Mouse (Mus musculus) naive thymus-derived CD4-positive, alpha-beta T cell, adult 2 months (primary cell): Measurements from ENCODE around the gene Ttc30a2.

ENCODE experiments used
- DNase-seq: peaks from one replicate; pipeline ENCODE4 v3.0.0-alpha.2; 2011; ENCODE audit warnings: low read depth

Gene Ttc30a2

DNA sequence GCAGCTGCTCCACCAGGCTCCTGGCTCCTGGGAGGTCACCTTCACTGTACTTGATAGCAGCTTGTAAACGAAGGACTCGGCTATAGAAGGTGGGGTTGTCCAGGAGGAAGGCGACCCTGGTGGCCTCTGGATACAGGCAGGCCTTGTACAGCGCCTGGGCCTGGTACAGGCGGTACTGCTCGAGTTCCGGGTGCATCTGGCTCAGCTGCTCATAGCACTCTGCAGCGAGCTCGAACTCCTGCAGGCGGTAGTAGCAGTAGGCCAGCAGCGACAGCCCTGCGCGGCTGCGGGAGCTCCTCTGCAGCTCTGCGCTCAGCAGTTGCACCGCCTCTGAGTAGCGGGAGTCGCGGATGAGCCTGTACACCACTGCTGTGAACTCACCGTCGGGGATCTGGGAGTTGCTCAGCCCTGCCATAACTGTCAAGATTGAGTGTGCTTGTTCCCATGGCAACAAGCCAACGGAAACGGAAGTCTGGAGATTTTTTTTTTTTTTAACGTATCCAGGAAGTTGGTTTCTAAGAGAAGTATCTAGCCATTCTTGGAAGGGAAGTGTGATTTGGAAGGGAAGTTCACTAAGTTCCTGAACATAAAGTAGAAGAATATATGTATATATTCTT, at the start of gene Ttc30a2:
TSS of gene Ttc30a2 (minus strand) at position 419 of the 617 bp plus-strand sequence.
- peak; percentile 30 for DNase-seq

- no peak for DNase-seq
Observed at GRCm38 (mm10) chr2:76016890-76017289, 38.9 kb upstream of the Ttc30a2 start.

DNA sequence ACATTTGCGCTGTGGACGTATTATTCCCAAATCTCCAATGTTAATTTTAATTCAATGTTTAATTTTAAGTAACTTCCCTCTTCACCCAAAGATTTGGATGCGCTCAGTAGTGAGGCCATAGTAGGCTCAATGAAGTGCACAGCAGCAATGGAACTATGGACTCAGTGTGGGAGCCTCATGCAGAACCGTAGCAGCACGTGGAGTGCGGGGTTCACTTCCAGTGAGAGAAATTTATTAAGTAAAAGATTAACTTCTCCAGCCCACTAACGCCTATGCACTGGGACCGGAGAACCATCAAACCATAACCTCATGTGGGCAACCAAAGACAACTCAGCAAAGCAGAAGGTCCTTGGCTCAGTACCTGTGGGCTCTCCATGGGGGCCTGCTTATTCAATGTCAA, 38.2 kb upstream of the Ttc30a2 start:
- no peak for DNase-seq

DNA sequence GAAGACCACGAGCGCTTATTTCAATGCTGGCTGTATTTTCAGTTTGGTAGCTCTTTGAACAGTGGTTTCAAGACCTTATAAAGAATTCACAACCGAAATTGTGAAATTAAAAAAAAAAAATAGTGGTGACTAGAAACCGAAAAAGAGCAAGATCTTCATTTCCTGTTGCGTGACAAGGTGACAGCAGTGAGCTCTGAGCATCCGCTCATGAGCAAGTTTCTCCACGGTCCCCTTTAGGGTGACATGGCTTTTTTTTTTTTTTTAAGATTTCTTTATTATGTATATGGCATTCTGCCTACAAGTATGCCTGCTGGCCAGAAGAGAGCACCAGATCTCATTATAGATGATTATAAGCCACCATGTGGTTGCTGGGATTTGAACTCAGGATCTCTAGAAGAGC, 37.5 kb upstream of the Ttc30a2 start:
- DNase-seq = no peak

- DNase-seq = no peak
Observed at GRCm38 (mm10) chr2:76014659-76015058, 36.7 kb upstream of the Ttc30a2 start.

GRCm38 (mm10) chr2:76006194-76006593, 28.2 kb upstream of the Ttc30a2 start:
- DNase-seq = no peak

DNA sequence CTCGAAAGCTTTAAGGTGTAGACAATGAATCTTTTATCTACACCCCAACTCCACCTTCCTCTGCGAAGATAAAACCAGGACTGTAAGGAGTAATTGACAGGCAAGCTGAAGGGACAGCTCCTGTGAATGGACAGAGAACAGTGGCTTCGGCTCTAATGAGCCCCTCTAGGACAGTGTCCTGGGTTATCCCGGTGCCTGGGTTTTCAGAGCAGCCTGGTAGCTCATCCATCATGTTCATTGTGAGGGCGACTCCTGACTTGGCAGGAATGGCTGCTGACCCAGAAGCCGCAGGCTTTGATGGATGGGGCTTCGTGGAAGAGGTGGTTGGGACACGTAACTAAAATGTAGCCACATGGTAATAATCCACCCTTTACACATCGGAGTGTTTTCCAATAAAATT, 24.9 kb upstream of the Ttc30a2 start:
- no peak for DNase-seq

DNA sequence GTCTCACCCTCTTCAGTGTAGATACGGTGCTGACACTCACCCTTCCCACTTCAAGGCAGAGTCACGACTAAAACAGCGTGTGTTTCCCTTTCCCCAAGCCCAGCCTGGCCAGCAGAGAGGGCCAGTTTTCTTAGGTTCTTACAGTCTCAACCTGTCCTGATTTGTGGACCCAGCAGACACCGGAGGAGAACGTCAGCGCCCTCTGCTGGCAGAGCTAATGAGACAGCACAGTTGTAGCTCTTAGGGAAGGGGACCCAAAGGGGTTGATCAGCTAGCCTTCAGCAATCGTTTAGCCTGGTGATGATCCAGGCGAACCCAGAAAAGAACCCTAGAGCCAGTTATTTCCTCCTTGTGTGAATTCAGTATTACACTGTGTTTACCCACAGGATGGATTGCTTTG, 23.4 kb upstream of the Ttc30a2 start:
- DNase-seq = peak; percentile 74

- no peak for DNase-seq
Observed at GRCm38 (mm10) chr2:75999636-76000035, 21.7 kb upstream of the Ttc30a2 start.

DNA sequence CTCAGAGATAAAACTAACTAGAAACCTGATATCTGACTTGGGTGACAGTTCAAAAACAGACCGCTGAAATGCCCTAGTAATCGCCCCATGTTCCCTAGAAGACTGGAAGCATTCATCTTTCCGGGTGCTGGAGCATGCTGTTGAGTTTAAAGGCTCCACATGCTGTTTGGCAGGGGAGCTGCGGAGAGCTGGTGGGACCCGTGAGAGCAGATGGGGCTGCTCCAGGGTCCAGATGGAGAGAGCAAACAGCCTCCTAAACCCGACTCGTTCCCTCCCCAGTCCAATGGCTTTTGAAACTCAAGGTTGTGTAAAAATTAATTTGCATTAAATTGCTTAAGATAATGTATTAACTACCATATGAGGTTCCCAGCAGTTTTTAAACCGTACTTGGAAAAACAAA, 20.7 kb upstream of the Ttc30a2 start:
- DNase-seq = no peak

GRCm38 (mm10) chr2:75997726-75998125, 19.8 kb upstream of the Ttc30a2 start:
- no peak for DNase-seq

DNA sequence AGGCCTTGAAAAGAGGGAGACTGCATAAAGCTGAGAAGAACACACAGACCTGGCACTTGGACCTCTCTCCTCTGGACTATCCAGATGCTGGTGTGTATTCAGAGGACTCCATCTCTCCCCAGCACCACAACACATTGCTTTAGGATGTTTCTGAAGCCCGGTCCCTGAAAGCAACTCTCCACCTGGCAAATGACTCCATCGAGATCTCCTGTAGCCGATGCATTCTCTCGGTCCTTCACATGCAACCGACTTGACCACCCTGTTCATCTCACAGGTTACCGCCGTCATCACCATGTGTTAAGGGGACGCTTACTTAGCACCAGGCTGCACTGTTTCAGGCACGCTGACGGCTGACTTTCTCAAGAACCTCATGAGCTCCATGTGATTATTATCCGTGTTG, 16.9 kb upstream of the Ttc30a2 start:
- DNase-seq = no peak

GRCm38 (mm10) chr2:75991581-75992205, 13.7 kb upstream of the Ttc30a2 start:
- no peak for DNase-seq

- DNase-seq = peak; percentile 79
Observed at GRCm38 (mm10) chr2:75990885-75991539, 13.0 kb upstream of the Ttc30a2 start.

DNA sequence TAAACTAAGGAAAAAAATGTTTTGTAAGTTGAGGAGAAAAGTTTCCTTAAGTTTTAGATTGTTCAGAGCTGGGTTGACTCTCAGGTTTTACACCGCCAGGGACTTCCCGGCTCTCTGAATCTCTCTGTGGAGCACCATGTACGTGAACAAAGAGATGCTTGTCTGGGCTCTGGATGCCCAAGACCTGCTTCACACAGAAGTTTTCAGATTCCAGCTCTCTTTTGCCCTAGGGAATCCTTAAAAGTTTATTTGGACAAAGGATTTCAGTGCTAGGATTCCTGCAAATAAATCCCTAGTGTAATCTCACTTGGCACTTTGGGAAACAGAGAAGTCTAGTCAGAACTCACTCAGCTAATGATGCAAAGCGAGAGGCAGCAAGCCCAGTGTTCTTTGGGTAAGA, 11.7 kb upstream of the Ttc30a2 start:
- no peak for DNase-seq

- no peak for DNase-seq
Observed at GRCm38 (mm10) chr2:75988779-75989363, 10.9 kb upstream of the Ttc30a2 start.

DNA sequence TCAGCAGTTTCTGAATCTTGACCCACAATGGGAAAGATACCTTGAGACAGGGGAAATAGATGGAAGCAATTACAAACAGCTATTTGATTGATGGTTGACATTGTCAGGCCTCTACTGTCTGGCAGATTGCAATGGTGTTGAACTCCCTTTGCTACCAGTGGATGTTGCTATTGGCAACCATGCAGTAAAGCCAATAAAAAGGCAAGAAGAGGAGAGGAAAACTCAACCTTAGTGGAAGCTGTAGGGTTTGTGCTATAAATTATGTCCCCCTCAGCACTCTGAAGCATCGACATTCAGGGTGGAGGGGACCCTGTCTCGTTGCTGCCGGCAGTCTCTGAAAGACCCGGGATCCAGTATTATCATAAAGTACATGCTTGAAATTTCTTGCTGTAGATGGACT, 10.4 kb upstream of the Ttc30a2 start:
- no peak for DNase-seq

DNA sequence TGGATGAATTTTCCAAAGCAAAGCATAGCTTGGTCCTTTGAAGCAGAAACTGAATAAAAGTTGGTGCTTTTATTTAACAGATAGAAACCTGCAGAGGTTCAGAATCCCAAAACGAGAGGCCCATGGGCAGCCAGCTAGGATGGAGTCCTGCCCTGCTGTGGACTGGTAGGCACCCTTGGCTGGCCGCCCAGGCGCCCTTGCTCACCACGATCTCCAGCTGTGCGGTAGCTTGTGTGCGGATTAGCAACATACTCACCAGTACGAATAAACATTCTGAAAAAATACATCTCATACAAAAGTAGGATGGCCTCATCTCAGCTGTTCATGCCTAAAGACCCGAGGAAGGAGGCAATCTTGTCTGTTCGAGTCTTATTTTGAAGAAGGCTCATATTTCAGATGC, 9.8 kb upstream of the Ttc30a2 start:
- DNase-seq = no peak

DNA sequence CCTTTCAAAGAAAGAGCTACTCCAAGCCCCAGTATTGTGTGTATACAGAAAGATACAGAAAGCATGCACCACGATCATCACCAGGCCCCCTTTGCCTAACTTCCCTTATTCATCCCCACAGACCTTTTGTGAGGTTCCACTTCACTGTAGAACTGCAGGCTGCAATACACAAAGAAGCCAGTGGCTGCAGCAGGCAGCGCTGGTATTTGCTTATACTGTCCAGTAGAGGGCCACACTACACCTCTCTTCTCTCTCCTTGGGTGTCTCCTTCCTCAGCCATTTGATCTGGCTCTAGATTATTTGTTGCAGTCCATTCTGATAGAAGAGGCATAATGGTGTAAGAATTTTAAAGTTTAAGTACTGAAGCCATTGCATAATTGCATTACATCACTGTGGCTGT, 7.2 kb upstream of the Ttc30a2 start:
- peak; percentile 74 for DNase-seq

- no peak for DNase-seq
Observed at GRCm38 (mm10) chr2:75983847-75984246, 5.9 kb upstream of the Ttc30a2 start.

DNA sequence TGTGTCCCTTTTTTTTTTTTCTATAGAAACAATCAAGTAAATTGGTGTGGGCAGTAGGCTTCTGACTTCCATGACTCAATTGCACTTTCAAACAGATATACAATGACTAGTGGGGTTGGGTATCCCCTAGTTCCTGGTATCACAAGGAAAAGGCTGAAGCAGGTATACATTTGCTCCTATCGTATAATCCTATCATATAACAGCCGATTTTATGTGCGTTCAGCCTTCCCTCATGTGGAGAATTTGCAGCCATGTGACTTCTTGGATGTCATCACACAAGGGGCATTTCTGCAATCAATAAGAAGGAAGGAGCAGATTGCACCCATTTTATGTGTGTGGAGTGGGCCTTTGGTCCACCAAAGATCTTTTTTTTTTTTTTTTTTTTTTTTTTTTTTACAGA, 5.1 kb upstream of the Ttc30a2 start:
- no peak for DNase-seq

DNA sequence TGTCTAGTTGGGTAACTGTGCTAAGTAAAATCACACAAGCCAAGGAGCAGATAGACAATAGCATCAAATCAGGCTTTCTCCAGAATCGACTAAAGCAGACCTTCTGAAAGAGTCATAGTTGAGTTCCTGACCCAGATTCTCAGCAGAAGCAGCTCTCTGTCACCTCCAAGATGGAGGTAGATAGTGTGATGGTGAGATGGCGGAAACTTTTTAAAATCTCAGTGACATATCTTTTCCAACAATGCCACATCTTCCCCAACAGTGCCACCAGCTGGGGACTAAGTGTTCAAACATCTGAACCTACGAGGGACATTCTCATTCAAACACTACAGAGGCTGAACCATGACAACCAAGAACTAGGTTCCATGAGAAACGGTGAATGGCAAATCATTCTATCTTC, 4.7 kb upstream of the Ttc30a2 start:
- DNase-seq = no peak

DNA sequence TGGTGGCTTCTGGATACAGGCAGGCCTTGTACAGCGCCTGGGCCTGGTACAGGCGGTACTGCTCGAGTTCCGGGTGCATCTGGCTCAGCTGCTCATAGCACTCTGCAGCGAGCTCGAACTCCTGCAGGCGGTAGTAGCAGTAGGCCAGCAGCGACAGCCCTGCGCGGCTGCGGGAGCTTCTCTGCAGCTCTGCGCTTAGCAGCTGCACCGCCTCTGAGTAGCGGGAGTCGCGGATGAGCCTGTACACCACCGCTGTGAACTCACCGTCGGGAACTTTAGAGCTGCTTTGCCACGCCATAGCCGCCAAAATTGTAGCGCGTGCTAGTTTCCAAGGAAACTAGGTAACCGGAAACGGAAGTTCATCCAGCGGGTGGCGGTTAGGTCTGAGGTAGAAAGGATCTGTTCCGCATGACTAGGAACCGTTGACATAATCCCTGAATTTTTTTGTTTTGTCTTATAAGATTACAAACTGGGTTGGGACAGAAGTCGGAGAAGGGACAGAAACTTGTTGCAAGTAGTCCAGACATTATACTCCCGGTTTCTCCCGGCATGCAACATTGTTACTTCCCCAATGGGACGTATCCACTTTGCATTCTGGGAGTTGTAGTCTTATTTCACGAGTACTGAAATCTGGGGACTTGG, 3.6 kb upstream of the Ttc30a2 start, which contains the start of gene Ttc30a1:
TSS of gene Ttc30a1 (minus strand) at position 528 of the 642 bp plus-strand sequence.
- peak; percentile 87 for DNase-seq
